Mouse (Mus musculus) fat pad, adult 2 months (tissue): Measurements from ENCODE around the gene Ccr7.
A peak's percentile ranks its signal among the peaks of the same experiment; 100 is the strongest.

ENCODE experiments used
- DNase-seq: peaks from one replicate; pipeline ENCODE4 v3.0.0-alpha.2; 2011; ENCODE audit warnings: low read depth, low spot score; ENCODE audit errors: extremely low read depth

The Ccr7 gene

DNA sequence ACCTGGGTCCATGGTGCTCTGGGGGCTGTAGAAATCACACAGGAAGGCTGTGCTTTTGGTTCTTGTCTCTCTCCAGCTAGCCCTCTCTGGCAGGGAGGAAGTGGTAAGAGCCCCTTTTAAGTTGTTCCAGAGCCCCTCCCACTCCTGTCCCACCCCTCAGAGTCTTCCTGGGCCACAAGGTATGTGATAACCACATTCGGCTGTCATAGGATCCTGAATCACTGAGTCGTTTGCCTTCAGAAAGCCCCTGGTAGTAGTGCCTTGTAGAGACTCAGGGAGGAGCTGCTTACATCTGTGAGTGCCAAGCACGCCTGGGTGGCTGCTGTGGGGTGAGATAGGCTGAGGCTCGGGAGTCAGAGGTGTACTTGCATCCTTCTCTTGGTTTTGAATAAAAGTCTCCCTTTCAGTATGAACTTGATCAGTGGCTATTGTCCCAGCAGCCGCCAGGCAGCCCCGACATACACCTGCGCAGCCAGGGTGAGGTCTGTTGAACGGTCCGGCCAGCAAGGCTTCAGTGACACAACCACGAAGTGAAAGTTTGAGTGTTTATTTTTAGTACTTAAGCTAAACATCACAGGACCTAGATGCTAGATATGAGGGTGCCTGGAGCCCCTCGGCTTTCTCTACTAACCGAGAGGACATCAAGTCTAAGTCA lies at the start of gene Ccr7:
Gene Ccr7 (minus strand): TSS at position 91 of the 655 bp plus-strand sequence.
- no peak for DNase-seq

DNA sequence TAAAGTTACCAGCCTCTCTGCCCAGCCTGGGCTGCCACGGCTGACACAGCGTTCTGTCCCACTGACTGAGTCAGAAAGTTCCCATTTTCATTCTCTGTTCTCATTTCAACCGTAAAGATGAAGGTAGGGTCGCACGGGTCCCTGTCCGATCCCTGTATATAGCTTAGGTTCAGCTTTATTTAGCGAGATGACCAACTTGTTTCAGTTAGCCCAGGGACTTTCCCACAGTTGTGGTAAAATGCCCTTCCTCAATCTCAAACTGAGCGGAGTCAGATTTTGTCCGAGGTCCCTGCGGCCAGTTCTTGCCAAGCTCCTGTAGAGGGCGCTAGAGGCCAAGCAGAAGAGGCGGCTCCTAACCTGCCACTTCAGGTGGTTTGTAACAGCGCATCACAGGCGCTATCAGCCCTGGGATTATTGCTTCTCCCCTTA lies 34.3 kb upstream of the Ccr7 start:
- DNase-seq, result no peak

DNA sequence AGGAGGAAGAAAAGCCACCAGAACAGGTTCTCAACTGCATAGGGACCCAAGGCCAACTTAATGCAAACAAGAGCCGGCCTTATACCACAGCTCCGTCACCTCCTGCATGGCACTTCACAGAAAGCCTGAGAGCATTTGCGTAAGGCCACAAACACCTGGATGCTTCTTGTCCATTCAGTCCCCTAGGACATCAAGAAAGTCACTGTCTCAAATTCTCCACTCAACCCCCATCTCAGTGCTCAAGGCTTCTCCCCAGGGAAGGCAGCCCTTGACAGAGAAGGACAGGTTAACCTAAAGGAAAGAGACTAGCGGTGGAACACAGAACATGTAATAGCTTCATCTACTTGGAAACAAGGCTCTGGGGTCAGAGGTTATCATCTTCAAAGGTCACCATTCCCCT lies 32.5 kb upstream of the Ccr7 start:
- DNase-seq, result no peak

DNA sequence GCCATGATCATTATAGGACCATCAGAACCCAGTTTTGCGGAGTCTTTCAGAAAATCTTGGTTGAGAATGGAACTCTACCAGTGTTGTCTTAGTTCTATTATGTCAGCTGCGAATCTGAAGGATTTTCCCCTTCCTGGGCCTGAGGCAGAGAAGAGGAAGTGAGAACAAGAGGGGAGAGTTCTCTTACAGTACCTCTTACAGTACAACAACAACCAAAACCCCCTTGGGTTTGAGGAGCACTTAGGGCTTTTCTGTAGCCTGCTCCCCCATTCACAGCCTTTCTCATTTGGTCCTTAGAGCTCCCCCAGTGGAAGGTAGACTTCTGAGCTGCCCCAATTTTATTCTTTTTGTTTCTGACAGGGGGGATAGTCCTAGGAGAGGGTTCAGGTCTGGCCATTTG lies 32.0 kb upstream of the Ccr7 start:
- no peak for DNase-seq

DNA sequence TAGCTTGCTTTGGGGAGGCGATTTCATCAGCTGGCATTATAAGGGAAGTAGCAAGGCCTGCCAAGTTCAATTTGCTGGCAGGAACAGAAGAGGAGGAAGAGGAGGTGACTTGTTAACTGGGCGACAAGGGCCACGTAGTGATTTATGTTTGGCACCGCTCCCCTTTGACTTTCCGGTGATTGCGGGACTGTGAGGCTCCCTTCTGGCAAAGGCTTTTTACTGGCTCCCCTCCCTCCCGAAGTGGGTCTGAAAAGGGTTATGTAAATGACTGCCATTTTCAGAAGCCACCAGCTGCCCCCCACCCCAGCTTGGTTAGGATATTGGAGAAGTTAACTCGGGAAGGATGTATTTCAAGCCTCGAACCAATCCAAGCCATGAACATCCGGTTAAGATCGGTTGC lies 27.7 kb upstream of the Ccr7 start:
- no peak for DNase-seq

DNA sequence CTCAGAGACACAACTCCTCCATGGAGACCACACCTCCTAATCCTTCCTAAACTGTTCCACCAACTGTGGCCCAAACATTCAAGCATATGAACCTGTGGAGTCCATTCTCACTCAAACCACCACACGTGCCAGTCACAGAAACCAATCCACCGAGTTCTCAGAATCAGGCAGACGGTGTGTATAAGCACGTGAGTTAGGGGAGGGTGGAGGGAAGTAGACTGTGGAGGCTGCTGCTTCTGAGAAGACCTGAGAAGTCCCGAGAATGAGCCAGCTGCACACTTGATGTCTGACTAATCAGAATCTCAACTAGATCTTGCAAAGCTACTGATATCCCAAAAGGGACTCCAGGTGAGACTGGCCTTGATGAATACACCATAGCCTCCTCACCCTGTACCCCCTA lies 25.2 kb upstream of the Ccr7 start:
- no peak for DNase-seq

DNA sequence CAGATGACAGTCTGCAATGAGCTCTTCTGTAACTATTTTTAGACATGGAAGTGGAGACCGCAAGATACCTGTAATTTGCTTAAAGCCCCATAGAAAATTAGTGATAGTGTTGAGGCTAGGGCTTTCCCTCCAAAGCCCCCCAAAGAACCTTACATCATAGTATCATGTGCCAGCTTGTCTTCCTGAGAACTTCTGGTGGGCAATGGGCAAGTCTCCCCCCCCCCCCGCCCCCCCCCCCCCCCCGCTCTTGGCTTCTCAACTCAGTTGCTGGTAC lies 23.0 kb upstream of the Ccr7 start:
- no peak for DNase-seq

DNA sequence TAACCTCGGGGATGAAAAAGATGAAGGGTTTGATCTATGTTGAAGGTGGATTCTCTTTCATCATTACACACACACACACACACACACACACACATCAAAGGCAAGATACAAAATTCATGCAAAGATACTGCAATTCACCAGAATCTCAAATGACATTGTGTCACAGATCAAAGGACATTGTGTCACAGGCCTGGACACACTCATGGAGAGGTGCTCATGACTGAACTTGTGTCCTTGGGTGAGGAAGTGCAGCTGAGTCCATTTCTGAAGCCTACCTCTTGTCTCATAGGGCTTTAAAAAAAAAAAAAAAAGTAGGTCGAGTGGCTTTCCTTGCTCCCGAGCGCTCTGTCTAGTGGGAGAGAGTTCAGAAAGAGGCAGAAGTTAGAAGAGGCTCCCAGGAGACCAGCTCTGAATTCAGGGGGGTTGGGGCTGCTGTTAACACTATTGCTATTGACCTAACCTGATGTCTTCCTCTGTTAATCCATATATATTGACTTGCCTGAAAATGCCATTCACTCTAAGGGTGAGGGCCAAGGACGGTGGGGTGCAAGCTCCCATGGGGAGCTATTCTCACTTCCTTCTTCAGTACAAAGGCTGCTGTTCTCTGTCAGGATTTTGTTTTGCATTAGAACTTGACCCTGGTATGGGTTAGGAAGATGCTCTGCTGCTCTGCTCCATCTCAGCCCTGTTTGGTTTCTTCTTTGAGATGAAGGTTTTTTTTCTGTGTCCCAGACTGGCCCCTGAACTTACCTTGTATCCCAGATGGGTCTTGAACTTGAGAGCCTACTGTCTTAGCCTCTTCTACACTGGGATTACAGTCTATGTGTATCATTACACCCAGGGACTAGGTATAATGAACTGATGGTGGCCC lies 22.4 kb upstream of the Ccr7 start:
- no peak for DNase-seq

DNA sequence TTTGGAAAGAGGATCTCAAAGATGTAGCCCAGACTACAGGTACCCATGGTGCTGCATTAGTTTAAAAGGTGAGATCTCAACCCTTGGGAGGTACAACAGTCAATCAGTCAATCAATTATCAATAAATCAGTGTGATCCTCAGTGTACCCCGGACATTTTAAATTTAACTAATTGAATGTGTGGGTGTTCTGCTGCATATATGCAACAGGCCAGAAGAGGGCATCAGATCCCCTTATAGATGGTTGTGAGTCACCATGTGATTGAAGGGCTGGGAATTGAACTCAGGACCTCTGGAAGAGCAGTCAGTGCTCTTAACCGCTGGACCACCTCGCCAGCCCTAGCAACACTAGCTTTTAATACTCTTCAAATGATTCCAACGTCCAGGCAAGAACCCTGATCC lies 17.1 kb upstream of the Ccr7 start:
- no peak for DNase-seq

DNA sequence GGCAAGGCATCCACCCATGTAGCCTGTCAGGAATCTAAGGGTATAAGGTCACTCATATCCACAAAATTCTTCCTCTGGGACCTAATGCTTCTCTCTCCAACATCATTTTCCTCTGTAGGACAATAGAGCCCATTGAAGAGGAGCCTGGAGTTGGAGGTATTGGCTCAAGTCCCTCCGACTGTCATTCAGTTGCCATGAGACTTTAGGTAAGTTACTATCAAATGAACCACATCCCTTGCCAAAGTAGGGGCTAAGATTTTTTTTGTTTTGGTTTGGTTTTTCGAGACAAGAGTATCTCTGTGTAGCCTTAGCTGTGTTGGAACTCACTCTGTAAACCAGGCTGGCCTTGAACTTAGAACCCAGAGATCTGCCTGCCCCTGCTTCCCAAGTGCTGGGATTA lies 16.6 kb upstream of the Ccr7 start:
- DNase-seq, result no peak

DNA sequence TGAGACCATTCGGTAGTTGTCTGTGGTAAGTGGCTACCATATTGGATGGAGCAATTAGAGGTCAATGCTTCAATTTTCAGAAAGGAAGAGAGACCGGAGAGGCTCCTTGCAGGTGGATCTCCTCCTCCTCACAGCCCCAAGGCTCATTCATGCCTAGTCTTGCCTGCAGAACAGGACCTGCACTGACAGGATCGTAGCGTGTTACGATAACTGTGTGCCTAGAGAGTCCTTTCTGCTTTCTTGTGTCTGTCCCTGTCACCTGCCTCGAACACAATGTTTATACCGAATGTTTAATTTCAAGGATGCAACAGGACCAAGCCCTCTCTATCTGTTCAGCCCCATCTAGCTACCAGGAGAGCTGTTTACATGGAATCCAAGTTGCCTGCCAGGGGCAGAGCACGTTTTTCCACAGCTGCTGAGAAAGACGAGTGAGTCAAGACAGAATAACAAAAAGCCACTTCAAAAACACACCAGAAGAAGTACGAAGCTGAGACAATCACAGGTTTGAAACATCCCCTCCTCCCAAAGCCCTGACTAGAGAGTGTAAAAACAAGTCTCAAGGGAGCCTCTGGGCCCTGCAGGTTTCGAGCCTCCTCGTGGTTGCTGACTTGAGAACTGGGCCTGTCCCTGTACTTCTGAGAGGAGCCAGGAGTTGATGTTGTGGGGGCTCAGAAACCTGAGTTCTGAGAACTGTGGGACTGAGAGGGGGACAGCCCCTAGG lies 15.8 kb upstream of the Ccr7 start:
- peak; percentile 46 for DNase-seq

DNA sequence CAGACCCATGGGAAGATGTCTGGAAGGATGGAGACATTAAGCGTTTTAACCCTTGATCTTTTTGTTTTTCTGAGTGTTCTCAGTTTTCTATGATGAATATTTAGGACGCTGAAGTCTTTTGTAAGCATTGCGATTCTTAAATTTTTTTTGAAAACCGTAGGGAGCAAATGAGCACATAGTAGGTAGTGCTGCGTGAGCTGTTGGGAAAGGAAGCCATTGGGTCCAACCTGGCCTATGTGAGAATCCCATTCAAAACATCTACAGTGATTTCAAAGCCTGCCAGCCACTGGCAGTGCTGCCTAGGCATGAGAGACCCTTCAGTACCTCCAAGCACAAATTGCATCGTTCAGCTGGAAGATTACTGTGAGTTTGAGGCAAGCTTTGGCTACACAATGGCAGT lies 15.1 kb upstream of the Ccr7 start:
- DNase-seq, result no peak

DNA sequence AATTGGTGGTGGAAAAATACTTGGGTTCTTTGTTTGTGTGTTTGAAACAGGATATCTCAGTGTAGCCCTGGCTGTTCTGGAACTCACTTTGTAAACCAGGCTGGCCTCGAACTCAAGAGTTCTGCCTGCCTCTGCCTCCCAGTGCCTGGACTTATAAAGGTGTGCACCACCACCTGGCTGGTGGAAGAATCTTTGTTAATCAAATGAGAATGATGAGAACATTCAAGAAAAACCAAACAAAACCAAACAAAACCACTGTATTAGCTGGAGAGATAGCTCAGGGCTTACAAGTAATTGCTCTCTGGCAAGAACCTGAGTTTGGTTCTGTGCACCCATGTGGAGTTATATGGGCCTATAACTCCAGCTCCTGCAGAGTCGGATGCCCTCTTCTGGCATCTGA lies 14.6 kb upstream of the Ccr7 start:
- no peak for DNase-seq

DNA sequence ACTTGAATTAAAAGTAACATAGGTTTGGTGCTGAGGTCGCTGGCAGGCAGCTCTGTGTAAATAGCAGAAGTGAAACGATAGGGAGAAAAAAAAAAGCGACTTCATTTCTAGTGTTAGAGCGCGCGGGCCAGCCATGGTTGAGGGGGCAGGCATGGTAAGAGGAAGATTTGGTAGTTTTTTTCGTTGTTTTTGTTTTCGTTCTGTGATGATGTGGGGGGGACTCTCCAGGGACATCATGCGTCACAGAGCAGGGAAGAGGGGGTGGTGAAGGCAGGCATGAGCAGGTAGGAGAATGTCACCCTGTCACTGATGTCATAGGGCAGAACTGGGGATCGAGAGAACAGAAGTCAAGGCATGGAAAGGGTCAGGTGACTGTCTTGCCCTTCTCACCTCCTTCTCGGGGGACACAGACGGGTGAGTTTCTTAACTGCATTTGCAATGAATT lies 13.2 kb upstream of the Ccr7 start:
- DNase-seq, result no peak

DNA sequence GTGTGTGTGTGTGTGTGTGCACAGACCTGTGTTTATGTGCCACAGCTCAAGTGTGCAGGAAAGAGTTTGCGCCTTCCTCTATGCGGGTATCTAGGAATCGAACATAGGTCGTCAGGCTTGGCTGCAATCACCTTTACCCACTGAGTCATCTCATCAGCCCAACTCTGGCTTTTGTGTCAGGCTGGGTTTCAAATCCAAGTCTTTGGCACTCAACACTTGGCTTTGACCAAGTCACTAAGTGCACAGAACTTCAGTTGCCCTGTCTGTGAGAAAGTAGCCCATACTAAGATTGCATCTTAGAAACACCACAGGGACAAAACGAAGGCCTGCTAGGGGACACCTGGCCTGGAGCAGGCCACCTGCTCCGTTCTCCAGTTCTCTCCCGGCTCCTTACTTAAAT lies 12.7 kb upstream of the Ccr7 start:
- no peak for DNase-seq

DNA sequence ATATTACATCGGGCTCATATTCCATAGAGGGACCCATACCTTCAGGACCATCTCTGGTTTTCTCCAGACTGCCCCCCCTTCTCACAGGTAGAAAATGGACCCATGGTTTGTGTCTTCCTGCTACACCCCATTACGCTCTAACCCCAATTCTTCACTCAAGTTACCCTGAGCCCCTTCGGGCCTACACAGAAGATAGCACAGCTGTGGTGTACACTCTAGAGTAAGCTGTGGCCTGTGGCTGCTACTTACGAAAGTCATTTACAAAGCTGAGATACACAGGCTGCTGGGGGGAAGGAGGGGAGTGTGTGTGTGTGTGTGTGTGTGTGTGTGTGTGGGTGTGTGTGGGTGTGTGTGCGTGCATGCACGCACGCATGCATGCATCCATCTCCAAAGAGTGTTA lies 11.4 kb upstream of the Ccr7 start:
- DNase-seq, result no peak

DNA sequence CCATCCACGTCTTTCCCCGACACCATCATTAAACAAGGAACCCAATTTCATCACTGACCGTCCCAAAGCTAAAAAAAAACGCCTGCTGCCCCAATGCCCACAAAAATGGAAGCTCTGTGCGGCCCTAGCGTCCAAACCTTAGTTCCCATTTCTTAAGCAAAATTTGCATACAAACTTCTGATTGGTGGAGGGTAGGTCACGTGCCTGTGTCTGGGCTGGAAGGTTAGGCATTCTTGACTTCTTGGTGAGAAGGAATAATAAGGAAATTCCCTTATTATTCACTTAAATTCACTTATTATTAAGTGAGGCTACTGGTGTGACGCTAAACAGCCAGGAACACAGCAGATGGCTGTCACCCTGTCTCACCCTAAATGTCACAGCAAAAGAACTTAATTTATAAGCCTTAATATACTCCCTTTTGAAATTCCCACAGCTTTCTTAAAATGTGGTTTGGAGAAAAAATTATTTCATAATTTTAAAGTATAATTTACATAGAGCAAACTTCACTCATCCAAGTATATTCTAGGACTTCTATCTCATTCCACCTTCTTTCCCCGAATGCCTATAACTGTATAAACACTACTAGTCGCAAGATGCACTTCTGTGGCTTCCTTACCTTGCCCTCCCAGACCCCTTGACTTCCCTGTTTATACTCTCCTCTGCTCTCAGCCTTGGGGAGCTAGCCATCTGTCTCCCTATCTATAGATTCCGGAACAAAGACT lies 10.3 kb upstream of the Ccr7 start:
- DNase-seq, result no peak

DNA sequence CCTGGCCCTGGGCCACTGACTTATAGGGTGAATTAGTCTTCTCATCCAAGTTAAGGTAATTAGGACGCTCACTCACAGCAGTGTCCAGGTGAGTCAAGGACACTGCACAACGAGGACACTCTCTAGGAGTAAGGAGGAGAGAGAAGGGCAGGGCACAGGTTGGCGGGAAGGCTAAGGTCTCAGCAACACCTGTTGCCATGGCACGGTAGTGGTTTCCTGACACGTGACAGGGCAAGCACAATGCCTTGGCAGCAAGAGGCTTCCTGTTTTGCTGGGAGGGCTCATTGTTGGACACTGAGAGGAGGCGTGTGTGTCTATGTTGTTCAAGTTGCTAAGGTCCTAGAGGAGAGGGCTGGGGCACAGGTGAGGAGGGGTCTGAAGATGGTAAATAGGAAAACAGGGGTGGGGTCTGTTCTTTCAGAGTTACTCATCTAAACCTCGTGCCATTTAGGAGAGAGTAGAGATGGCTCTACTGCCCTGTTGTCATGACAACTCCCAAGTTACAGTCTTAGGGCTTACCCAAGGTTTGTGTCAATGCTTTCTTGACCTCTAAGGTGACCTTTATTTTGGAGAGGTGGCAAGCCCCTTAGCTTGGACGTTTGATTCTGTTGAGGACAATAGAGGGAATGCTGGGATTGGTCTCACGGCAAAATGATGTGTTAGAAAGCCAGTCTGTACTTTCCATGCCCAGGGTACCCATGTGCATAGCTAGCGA lies 8.3 kb upstream of the Ccr7 start:
- DNase-seq, result no peak

DNA sequence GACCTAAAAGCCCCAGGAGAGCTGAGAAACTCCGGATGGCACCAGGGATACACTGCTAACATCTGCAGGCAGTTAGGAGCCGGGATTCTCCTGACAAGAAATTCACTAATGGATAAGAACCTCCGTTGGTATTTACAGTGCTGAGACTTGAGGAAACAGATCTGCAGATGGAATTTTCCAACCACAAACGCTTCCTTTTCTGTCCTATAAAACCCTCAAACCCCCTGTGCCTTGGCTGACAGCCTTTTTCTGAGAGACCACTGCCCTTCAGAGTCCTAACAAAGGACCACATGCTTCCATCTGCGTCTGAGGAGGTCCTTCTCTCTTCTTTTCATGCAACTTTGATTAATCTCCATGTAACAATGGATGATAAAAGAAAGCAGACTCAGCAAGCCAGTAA lies 6.8 kb upstream of the Ccr7 start:
- no peak for DNase-seq

DNA sequence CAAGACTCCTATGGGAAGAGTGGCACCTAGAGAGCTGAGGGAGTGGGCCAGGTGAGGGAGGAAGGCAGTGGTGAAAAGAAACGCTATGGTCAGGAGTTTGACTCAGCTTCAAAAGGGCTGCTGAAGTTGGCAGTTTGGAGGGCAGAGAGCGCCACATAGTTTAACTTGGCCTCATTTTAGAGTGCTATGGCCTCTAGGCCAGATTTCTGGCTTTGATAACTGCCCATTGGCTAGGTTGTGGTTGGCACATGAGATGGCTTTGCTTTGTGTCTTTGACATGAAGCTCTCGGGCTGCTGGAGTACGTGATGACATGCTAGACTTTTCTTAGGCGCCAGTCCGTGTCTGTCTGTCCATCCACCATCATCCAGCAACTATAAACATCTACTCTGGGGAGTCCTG lies 5.4 kb upstream of the Ccr7 start:
- DNase-seq, result peak; percentile 42

DNA sequence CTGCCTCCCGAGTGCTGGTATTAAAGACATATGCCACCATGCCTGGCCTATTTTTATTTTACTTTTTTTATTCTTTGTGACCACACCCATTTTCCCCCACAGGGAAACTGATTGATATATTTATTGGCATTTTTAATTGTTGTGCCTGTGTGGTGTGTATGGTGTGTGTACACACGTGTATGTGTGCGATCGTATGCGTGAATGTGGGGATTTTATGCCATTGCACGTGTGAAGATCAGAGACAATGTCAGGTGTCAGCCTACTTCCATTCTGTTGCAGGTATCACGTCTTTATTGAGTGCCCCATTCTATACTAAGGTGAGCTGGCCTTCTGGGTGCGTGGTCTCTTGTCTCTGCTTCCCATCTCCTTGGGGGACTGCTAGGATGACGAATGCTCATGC lies 940 bp upstream of the Ccr7 start:
- DNase-seq, result no peak
